Mouse (Mus musculus) activated CD4-positive, CD25-positive, alpha-beta regulatory T cell, adult 4 months (primary cell): Measurements from ENCODE around the gene Fads6. TPM values are rescaled to one million over a fixed set of nuclear protein-coding genes. Genes with fewer than 3 reads are reported as not detected.

Source experiments
- ATAC-seq: one replicate; pipeline ENCODE4 v1.8.0; 2017
- polyA plus RNA-seq, 2 experiments: library from polyadenylated mRNA; unstranded; fragments of 100-300 nt; shearing (Covaris generic); gene quantifications; one replicate each; pipeline ENCODE4 v1.2.1; 2017

Fads6 gene
- polyA plus RNA-seq, 2 experiments from 2014 or later: 0.56 to 0.57 TPM

DNA sequence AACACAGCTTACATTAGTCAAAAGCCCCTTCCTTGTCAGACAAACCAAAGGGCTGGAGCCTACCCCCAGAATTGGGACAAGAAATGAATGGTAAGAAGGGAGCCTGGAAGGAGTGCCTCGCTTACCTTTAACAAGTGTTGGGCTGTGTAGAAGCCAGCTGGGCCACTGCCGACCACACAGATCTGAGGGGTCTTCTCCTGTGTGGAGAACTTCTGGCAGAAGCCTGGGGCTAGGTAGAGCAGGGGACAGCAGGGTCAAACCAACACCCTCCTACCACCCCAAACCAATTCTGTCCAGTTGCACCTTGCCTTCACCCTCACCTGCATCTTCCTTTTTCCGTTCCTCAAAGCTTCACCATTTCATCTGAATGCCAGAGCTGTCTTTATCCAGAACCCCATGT, 21.5 kb downstream of the Fads6 start:
- no peak for ATAC-seq

DNA sequence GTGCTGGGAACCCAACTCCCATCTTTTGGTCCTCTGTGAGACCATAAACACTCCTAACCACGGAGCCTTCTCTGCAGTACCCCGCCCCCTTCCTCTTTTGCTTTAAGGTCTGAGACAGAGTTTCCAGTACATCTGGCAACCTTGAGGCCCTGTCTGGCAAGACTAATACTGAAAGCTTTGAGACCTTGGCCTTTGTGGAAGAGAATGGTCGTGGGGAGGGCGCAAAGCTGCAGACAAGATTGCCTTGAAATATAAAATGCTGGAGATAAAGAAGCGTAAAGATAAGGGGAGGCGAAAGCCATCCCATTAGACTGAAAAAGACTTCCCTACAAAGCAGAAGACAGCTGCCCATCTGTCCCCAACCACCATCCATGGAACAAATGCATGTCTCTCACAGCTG, 22.0 kb downstream of the Fads6 start:
- ATAC-seq: no peak

DNA sequence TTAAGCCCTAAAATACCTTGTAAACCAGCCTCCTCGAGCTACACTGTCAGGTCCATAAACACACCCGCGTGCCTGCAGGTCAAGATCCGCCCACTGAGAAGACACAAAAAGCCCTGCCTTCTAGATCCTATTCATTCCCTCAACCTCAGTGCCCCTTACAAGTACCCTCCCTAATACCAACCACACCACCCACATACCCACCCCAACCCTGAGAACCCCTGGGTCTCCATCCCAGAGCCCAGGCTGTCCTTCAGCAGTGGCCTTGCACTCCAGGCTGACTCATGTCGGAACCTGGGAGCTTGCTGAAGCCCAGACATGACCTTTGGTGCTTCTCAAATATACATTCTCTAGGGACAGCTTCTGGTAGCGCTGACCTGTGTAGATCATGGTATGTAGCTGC, 22.7 kb downstream of the Fads6 start:
- no peak for ATAC-seq

DNA sequence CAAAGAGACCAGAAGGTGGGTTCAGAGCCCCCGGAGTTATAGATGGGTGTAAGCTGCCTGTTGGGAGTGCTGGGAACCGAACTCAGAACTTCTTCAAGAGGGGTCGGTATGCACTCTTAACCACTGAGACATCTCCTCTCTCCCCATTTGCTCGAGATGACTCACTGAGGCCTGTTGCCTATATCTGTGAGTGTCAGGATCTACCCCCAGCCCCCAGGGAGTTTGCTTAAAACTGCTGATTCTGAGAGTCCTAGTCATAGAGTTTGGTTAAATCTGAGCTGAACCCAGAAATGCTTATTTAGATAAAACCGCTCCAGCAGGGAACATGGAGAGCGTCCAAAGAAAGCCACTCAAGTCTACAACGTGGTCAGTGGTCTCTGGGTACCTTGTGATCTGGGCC, 23.3 kb downstream of the Fads6 start:
- no peak for ATAC-seq

DNA sequence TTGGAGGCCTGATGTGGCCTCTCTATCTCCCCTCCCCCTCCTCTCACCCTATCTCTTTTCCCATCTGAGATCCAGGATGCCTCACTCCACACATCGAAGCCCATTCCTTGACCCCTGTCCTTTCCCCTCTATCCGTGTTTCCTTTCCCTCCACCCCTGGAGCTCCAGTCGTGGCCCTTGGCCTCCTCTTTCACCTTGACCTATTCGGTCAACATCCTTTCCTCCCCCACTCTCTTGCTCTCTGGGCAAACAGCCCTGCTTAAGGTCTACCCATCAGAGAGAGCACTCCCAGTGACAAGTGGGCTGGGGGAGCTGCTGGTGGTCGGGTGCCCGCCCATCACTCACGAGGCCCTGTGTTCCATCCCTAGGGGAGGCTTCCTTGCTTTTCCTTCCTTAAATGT, 23.7 kb downstream of the Fads6 start:
- no peak for ATAC-seq

DNA sequence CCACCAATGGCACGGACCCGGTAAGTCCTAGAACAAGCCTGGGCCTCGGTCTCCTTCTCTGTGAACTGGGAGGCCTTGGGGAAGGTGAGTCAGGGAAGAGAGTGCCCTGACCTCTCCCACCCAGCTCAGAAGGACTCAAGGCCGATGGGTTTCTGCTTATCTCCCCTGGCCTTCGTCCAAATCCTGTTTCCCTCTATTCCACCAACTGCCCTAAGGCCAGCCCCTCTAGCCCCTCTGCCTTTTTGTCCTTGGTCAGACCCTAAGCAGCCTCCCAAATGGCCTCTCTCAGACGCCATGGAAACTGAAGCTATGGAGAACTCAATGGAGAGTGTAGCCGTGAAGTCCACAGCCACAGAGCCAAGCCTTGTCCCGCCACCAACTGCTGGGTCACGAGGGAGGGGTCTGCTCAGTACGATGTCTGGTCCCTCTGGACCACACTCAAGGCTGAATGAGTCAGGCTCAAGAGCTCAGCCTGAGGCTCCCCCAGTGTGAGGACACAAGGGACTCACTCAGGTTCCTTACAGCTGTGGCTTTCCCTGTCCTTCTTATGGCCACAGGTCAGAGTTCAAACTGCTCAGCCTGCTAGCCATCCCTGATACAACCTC, 24.5 kb downstream of the Fads6 start:
- ATAC-seq: no peak

DNA sequence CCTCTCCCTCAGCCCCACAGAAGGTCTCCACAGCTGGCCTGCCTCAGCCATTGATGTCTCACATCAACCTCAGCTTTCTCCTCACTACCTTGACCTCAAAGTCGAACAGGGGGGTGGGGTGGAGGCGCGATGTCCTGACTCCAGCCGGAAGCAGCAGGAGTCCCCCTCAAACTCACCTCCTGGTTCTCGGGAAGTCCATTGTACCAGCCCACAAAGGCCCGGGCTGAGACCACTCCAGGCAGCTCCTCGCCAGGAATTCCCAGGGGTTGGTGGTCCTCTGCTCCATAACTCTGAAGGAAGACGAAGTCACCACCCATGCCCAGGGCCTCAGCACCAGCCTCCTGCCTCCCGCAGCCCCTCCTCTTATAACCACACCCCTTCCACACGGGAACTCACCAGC, 26.0 kb downstream of the Fads6 start:
- no peak for ATAC-seq

DNA sequence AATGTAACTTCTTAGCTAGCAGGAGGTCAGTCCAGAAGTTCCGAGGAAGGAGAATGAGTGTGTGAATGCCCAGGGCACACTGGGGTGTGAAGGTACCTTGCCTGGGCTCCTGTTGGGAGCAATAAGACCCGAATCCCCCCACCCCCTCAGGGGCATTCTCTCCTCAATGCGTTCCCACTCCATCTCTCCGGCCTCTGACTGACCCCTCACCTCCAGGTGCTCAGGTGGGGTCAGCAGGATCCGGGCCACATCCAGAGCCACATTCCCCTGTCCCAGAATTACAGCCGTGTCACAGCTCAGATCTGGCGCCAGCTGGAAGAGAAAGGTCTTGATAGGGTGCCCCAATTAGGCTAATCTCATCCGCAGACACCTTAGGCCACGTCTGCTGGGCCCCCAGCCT, 26.4 kb downstream of the Fads6 start:
- ATAC-seq: no peak

DNA sequence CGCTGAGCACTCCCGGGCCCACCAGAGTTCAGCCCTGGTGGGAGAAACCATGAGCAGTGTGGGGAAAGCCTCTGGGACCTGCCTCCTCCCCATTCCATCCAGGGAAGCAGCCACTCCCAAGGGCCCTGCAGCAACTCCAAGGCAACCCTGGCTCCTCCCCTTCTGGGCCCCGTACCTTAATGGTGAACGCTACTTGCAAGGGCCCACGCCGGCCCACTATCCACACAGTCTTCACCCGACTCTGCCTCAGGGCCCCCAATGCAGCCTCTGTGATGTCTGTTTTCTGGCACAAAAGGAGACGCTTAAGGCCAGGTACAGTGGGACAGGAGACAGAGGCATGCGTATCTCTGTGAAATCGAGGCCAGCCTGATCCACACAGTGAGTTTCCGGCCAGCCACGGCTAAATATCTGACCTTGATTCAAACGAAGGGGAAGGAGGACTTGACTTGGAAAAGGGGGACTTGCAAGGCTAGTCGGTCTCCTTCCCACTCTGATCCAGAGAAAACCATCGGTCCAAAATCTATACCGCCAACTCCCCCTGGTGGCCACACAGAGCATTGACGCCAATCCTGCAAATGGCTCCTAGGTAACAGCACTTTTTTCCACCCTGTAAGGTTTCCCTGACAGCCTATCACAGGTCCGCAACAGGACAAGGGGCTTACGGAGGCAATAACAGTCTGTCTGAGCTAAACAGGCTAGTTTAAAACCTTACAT, 27.2 kb downstream of the Fads6 start:
- no peak for ATAC-seq

DNA sequence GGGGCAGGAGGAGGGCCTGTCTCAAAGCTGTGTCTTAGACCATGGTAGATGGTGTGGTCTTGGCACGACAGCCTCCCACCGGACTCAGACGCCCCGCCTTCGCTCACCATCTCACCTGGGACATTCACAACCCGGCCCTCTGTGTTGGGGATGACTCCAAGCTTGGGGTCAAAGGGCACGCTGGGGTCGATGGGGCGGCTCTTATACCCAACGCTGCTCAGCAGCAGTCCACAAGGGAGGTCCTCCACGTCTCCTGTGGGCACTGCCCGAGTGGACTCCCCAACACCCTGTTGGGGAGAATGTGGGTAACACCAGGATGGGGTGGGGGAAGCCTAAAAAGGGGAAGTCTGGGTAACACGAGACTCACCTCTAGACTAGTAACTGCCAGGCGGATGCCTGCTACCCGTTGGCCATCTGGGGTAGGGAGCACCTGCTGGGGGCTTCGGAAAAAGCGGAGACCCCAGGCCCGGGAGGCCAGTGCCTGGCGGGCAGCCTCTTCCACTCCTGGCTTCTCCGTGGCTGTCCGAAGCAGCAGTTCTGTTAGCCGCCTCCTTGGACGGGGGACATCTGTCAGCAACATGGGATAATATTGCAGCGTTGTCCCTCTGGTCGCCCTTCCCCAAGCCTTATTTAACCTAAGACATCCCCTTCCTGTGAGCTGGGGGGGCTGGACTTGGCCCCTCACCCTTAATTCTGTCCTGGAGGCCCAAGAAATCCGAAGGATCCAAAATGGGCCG, 28.0 kb downstream of the Fads6 start:
- no peak for ATAC-seq

DNA sequence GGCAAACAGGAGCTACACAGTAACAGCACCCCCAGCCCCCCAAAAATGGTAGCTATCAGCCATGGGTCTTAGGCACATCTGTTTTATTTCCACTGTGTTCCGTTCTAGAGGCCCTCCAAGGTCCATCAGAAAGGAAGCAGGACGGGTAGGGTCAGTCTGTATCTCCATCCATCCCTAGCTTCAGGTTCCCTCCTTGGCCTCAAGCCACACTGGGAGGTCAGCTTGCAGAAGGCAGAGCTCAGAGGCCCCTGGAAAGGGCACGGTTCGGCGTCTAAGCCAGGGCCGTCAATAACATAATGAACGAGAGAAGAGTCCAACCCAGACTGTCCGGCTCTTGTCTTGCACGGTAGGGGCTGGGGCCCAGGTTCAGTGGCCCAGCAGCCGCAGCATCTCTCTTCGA, 29.5 kb downstream of the Fads6 start:
- no peak for ATAC-seq

DNA sequence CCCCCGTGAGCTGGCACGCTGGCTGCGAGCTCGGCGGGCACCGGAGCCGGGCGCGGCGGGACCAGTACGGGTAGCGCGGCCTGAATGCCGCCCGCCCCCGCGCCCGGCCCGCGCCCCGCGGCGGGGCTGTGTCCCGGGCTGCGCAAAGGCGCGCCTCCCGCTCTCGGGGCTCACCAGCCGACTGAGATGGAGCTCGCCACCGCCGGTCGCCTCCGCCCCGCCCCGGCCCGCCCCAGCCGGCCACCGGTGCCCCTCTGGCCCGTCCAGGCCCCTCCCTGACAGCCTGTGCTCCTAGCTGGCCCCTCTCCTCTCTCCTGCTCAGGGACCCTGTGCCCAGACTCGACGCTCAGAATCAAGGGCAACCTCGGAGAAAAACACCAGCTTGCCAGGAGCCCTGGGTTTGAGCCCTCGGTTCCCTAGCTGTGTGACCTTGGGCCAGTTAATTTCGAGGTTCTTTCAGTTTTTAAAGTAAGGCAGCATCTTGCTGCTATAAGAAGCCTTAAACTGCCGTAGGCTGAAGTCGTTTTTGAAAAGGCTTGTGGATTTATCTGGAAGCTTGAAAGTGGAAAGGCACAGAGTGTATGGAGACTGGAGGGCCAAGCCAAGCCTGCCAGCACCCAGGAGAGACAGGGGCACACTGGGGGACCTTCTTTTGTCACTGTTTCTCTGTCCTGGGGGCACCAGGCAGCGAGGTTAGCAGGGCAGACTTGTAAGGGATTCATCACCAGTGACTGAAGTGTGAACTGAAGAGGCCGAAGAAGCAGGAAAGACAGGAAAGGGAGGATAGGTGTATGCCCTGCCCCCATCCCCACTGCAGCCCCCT, 30.2 kb downstream of the Fads6 start, which contains the start of gene Grin2c:
TSS of gene Grin2c (minus strand) at position 183 of the 823 bp plus-strand sequence.
- ATAC-seq: no peak

DNA sequence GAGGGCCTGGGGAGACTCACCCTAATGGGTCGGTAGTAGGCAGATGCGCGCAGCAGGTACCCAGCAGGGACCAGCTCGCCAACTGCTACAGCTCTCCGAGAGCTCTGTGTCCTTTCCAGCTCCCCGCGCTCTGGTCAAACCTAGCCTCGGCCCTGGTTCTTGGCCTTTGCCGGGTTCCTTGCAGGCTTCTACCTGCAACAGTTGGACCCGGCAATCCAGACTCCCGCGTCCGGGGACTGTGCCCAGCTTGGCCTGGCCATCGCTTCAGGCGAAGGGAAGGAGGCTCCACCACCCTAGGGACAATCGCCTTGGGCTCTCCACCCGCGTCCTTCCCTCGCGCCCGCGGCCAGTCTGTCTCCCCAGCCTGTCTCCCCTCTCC, 31.1 kb downstream of the Fads6 start:
- ATAC-seq: no peak

DNA sequence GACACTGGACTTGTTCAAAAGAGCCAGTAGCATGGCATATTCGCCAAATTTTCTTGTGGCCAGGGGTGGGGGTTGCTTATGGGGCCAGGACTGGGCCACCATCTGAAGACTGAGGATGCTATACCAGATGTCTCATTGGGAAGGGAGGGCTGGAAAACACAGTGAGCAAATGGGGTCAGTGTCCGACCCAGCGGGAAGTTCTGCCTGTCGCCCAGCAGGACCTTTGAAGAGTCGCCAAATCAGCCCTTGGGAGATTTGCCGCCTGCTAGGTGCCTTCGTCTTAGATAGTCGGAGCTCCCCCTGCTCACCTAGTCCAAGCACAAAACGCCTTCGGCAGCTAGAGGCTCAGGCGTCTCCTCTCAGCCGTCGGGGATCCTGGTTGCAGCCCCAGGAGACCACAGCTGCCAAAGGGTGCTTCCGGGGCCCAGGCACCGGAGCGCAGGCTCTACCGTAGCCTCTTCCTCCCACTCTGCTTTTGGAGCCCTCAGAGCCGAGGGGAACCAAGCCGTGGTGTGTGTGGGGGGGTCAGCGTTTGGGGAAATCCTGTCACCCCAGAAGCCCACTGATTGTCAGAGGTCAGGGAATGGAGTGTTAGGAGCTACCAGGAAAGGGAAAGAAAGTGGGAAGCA, 31.6 kb downstream of the Fads6 start:
- ATAC-seq: no peak

DNA sequence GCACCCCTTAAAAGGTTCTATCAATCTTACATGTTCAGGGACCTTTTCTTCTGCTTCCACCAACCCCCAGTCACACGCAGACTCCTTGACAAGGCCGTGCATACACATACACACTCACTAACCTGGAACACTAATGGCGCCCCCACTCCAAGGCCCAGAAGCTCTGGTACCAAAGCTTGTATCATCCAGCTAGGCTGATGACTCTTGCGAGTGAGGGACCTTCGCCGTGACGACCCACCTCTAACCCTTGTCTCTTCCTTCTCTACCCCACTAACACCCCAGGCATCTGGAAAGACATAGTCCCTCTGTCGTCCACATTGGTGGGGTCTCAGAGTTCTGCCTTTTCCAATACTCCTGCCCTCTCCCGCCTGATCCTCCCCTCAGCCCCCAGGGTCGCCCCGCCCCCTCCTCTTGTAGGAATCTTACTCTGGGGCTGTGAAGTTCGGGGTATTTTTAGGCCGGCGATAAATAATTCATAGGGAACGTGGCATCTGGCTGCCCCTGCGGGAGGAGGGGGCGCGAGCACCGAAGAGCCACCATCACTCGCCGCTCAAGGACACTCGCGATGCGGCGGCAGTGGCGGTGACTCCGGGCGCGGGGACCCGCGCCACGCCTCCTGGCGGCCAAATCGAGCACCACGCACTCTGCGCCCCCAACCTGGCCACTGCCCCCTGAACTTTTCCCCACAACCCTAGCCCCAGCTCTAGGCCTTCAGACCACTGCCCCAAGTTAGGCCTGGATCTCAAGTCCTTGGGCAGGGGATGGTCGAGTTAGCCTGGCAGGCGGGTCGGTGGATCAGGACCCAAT, 32.4 kb downstream of the Fads6 start:
- ATAC-seq: no peak

DNA sequence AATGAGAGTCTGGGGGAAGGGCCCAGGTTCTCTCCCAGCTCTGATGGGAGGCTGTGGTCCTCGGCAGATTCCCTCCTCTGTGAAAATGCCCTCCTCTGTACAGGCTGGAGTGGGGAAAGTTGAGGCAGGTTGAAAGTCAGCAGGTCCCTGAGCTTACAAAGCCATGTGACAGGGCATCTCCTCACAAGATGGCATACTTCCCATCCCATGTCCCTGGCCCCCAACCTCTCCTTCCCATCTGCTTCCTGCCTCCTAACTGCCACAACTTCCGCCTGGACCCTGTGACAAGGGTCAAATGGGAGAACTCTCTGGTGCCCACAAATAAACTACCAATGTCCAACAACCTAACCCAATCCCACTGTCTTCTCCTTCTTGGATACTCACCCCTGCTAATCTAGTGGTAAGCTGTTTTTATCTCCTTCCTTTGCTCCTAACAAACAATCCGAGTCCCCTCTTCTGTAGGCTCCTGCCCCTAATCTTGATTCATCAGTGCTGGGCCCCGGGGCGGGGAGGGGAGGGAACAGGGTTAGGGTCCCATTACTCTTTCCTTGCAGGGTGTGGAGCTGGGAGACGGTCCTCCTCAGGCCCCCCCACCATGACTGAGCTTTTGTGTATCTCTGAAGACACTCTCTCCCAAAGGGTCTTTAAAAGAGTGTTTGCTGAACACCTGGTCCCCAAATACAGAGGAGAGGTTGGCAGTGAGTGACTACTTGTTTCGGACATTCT, 33.2 kb downstream of the Fads6 start:
- ATAC-seq: no peak

DNA sequence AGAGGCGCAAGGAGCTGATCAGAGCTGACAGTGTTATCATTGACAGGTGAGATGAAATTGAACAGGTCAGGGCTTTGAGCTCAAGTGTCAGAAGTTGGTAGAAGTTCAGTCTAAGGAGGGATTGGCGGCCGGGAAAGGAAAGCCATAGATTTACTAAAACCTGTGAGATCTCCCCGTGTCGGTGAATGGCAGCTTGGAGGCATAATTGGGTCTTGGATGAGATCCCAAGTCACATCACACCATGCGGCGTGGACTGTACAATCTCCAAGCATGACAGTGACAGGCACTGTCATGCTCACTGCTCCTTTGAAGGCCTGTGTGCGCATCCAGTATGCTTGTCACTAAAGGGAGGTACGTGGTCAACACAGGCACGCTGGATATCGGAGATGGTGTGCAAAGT, 34.5 kb downstream of the Fads6 start:
- ATAC-seq: no peak

DNA sequence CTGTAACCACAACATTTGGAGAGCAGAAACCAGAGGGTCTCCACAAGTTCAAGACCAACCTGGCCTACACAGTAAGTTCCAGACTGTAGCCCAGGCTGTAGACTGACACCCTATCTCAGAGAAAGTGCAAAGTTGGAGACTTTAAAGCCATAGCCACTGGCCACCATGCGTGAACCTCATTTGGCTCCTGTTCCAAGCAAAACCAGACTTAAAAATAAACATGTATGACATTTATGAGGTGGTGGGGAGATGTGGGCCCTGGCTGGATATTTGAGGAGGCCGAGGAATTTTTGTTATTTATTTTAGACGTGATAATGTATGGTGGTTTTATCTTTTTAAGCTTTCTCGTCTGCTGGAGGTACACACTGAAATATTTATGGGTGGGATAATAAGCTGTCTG, 38.3 kb downstream of the Fads6 start:
- no peak for ATAC-seq

DNA sequence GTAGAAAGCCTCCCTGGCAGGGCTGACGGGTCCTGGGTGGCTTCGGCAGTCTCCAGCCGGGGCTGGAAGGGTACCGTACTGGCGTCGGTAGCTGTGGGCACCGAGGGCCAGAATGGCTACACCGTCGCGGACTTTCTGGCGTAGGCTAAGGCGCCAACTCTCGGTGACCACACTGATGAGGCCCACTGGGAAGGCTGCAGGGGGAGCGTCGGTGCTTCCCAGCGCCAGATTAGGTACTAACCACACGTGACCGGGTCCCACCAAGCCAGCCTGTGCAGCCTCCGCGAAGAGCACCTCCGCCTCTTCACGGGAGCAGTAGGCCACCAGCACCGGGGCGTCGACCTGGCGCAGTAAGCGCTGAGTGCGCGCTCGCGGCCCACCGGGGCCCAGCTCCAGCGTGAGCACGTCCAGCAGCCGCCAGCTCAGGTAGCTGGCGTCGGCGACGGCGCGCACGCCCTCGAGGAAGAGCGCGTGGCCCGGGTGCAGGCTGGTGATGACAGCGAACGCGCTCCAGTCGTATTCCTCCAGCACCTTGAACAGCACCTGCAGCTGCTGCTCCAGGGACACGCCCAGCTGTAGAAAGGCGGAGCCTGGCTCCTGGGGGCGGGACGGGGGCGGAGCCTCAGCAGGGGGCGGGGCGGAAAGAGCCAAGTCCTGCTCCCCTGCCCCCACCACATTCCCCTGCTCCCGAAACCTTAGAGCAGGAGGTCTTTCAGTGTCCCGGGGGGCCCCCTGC, 39.5 kb downstream of the Fads6 start:
- no peak for ATAC-seq

DNA sequence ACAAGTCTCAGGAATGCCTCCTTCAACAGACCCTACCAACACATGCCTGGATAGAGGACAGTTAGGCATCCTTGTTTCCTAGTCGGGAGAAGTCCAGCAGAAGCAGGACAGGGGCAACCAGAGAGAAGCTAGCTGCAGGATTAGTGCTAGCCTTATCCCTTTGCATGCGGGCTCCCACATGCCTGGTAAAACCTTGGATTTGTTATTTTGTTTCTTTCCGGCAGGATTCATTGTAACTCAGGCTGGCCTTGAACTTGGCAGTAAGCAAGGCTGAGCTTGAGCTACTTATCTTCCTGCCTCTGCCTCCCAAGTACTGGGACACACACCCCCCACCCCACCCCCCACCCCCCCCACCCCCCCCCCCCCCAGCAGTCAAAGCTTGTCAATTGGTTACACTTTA, 46.2 kb downstream of the Fads6 start:
- no peak for ATAC-seq
